Mouse (Mus musculus): Measurements from ENCODE around the gene 1700056E22Rik. TPM values are rescaled to one million over a fixed set of nuclear protein-coding genes. Genes with fewer than 3 reads are reported as not detected.

1700056E22Rik gene
- polyA plus RNA-seq, 1 experiment from 2014 or later, result 2.0 TPM

DNA sequence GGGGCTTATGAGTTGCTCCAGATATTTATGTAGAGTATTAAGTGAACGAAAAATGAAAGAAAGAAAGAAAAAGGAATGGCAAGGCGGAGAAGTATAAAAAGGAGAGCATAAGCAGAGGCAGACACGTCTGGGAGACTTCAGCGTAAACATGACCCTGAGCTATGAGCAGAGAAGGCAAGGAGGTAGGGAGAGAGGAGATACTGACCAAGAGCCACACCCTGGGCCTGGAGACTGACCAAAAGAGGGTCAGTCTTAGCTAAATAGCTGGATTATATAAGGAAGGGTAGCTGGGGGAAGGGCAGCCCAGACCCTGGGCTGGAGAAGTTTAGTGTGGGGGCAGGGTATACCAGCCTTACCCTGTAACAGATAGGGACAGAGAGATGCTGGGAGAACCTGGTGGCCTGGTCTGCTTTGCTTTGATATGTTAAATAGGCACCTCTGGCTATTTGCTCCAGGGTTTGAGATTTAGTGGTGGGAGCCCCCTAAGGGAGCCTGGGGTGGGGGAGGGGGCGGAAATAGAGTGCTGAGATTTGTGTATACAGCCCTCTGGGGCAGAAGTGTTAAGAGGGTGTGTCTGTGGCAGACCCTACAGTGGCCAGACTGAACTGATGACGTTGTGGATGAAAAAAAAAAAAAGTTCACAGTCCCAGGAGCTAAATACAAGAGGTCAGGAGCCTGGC lies 14.9 kb downstream of the 1700056E22Rik start:
- 49% methylated on average over 6 of the region's 6 CpGs for WGBS
- no peaks in the 10 kb centered on the region for H3K36me3 ChIP-seq (ENCODE audit: control insufficient read depth, insufficient read depth, low read length)
- H3K4me1 ChIP-seq (ENCODE audit: control insufficient read depth, insufficient read depth, low read length), result no peaks in the 10 kb centered on the region
- no peak overlapping the region for H3K9ac ChIP-seq (ENCODE audit: low read depth, low read length)
- no peaks in the 10 kb centered on the region for H3K27me3 ChIP-seq (ENCODE audit: control insufficient read depth, insufficient read depth, low read length)
- H3K4me2 ChIP-seq (replicated peaks; ENCODE audit: low read depth, low read length), result no peak overlapping the region
- H3K27ac ChIP-seq (ENCODE audit: low read depth, low read length), result no peak overlapping the region
- no peak overlapping the region for H3K4me3 ChIP-seq (ENCODE audit: low read length)
- H3K9me3 ChIP-seq (ENCODE audit: control insufficient read depth, low read length), result no peaks in the 10 kb centered on the region
- no peak; the same call in 1 of the 2 replicates for ATAC-seq (ENCODE audit: low FRiP score, low TSS enrichment)

DNA sequence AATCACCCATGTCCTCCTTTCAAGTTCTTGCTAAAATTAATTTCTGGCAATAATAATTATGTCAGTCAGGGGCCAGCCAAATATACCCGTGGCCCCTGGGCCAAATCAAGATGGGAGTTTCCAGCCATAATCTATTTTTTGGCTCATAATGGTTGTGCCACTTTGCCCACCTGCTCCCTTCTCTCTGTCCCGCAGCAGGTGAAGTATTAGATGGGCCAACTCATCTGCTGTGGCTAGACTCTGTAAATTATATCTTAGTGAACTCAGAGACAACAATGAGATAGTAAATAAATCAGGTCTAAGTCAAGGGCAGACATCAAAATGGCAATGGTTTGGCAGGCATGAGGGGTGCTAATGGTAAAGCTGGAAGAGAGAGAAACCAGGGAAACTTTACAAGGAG lies 16.5 kb downstream of the 1700056E22Rik start:
- no peaks in the 10 kb centered on the region for H3K27me3 ChIP-seq (ENCODE audit: control insufficient read depth, insufficient read depth, low read length)
- H3K4me2 ChIP-seq (replicated peaks; ENCODE audit: low read depth, low read length), result no peak overlapping the region
- WGBS, result 79% methylated on average over 2 of the region's 2 CpGs
- no peaks in the 10 kb centered on the region for H3K9me3 ChIP-seq (ENCODE audit: control insufficient read depth, low read length)
- H3K36me3 ChIP-seq (ENCODE audit: control insufficient read depth, insufficient read depth, low read length), result no peaks in the 10 kb centered on the region
- no peak overlapping the region for H3K27ac ChIP-seq (ENCODE audit: low read depth, low read length)
- no peaks in the 10 kb centered on the region for H3K4me1 ChIP-seq (ENCODE audit: control insufficient read depth, insufficient read depth, low read length)
- H3K9ac ChIP-seq (ENCODE audit: low read depth, low read length), result no peak overlapping the region
- H3K4me3 ChIP-seq (ENCODE audit: low read length), result no peak overlapping the region
- ATAC-seq (ENCODE audit: low FRiP score, low TSS enrichment), result no peak

DNA sequence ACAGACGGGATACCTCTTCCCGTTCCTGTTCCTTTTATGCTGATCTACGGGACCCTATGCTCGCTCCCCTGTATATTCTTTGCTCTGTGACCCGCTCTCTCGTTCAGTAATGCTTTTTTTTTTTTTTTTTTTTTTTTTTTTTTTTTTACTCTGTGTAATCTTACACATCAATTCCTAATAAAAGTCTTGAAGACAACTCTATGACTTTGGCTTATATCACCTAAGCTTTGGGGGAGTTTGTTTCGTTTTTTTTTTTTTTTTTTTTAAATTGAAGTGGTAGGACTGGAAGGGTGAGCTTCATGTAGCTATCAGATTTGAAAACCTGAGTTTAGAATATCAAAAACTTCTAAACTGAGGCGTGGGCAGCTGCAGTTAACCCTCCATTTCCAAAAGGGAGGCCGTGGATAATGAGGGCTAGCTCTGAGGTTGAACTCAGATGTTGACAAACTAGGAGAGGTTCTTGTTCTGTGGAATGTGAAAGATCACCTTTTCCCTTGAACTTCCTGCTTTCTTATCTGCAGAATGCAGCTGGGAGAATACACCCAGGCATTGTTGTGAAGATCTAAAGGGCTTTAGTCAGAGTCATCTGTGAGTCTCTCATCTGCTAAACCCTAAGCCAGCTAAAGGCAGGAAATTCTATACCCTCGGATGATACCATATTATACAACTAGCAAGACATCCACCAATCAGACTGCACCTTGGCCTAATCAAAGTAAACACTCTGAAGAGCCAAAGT lies 17.9 kb downstream of the 1700056E22Rik start:
- Histone ChIP-seq H3K9ac (ENCODE audit: low read depth, low read length) (no peak overlapping the region), H3K4me3 (ENCODE audit: low read length) (no peak overlapping the region), H3K4me2 (replicated peaks; ENCODE audit: low read depth, low read length) (no peak overlapping the region), H3K9me3 (ENCODE audit: control insufficient read depth, low read length) (no peaks in the 10 kb centered on the region), H3K4me1 (ENCODE audit: control insufficient read depth, insufficient read depth, low read length) (no peaks in the 10 kb centered on the region), H3K36me3 (ENCODE audit: control insufficient read depth, insufficient read depth, low read length) (no peaks in the 10 kb centered on the region), H3K27ac (ENCODE audit: low read depth, low read length) (no peak overlapping the region), H3K27me3 (ENCODE audit: control insufficient read depth, insufficient read depth, low read length) (no peaks in the 10 kb centered on the region)
- 73% methylated on average over 10 of the region's 10 CpGs for WGBS
- no peak for ATAC-seq (ENCODE audit: low FRiP score, low TSS enrichment)

DNA sequence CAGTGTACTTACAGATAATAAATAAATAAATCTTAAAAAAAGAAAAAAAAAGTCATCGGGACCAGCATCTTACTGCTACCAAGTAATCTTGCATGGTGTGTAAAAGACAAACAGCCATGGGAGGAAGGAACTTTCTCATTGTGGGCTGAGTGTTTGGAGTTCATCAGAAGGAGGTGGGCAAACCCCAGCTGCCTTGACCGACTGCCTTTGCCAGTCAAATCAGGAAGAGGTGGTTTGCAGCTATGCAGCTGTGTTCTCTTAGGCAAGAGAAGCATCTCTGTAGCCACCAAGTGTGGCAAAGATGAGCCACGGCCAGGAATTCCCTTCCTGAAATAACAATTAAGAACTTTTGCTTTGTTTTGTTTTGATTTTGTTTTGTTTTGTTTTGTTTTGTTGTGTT lies 20.0 kb downstream of the 1700056E22Rik start:
- H3K27me3 ChIP-seq (ENCODE audit: control insufficient read depth, insufficient read depth, low read length), result no peaks in the 10 kb centered on the region
- no peaks in the 10 kb centered on the region for H3K36me3 ChIP-seq (ENCODE audit: control insufficient read depth, insufficient read depth, low read length)
- H3K4me3 ChIP-seq (ENCODE audit: low read length), result no peak overlapping the region
- H3K9me3 ChIP-seq (ENCODE audit: control insufficient read depth, low read length), result no peaks in the 10 kb centered on the region
- H3K27ac ChIP-seq (ENCODE audit: low read depth, low read length), result no peak overlapping the region
- H3K4me2 ChIP-seq (replicated peaks; ENCODE audit: low read depth, low read length), result no peak overlapping the region
- no peak for ATAC-seq (ENCODE audit: low FRiP score, low TSS enrichment)
- H3K4me1 ChIP-seq (ENCODE audit: control insufficient read depth, insufficient read depth, low read length), result no peaks in the 10 kb centered on the region
- no peak overlapping the region for H3K9ac ChIP-seq (ENCODE audit: low read depth, low read length)
- WGBS, result 77% methylated on average over 3 of the region's 3 CpGs

DNA sequence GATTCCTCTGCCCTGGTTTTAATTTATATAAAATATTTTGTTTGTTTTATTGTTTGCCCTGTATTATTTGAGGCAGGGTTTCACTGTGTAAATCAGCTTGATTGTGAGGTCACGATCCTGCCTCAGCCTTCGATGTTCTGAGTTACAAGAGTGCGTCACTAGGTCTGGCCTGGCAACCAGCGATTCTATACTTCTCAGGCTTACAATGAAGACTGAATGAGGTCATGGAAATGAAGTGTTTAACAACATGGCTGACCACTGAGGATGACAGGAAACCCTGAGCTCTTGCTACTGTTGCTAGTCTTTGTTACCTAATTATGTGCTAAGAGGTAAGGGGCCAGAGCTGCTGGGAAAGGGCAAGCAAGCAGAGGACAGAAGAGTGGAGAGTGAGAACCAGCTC lies 21.0 kb downstream of the 1700056E22Rik start, which contains the start of gene Dusp10:
Gene Dusp10 (plus strand): TSS at position 197 of the 400 bp plus-strand sequence.
- no peaks in the 10 kb centered on the region for H3K27me3 ChIP-seq (ENCODE audit: control insufficient read depth, insufficient read depth, low read length)
- H3K4me3 ChIP-seq (ENCODE audit: low read length), result no peak within 1 kb of the TSS
- H3K4me1 ChIP-seq (ENCODE audit: control insufficient read depth, insufficient read depth, low read length), result no peaks in the 10 kb centered on the region
- H3K36me3 ChIP-seq (ENCODE audit: control insufficient read depth, insufficient read depth, low read length), result no peaks in the 10 kb centered on the region
- H3K9ac ChIP-seq (ENCODE audit: low read depth, low read length), result no peak within 1 kb of the TSS
- H3K27ac ChIP-seq (ENCODE audit: low read depth, low read length), result no peak within 1 kb of the TSS
- WGBS, result 83% methylated on average over 4 of the region's 4 CpGs
- ATAC-seq (ENCODE audit: low FRiP score, low TSS enrichment), result no peak
- no peaks in the 10 kb centered on the region for H3K9me3 ChIP-seq (ENCODE audit: control insufficient read depth, low read length)
- no peak within 1 kb of the TSS for H3K4me2 ChIP-seq (replicated peaks; ENCODE audit: low read depth, low read length)

DNA sequence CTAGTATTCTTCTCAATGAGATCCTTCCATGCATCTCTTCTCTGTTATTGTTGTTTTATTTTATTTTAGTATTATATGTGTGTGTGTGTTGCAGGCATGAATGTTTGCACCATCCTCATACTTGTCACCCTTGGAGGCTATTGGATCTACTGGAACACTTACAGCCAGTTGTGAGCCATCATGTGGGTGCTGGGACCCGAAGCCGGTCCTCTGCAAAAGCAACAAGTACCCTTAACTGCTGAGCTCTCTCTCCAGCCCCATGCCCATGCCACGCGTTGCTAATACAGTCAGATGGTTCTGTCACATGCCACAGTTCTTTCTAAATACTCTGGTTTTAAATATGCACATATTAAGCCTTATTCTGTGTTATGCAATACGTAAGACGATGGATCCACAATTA lies 22.8 kb downstream of the 1700056E22Rik start:
- H3K9ac ChIP-seq (ENCODE audit: low read depth, low read length), result no peak overlapping the region
- no peak overlapping the region for H3K27ac ChIP-seq (ENCODE audit: low read depth, low read length)
- ATAC-seq (ENCODE audit: low FRiP score, low TSS enrichment), result no peak
- H3K9me3 ChIP-seq (ENCODE audit: control insufficient read depth, low read length), result no peaks in the 10 kb centered on the region
- H3K36me3 ChIP-seq (ENCODE audit: control insufficient read depth, insufficient read depth, low read length), result no peaks in the 10 kb centered on the region
- H3K27me3 ChIP-seq (ENCODE audit: control insufficient read depth, insufficient read depth, low read length), result no peaks in the 10 kb centered on the region
- no peak overlapping the region for H3K4me2 ChIP-seq (replicated peaks; ENCODE audit: low read depth, low read length)
- WGBS, result 95% methylated on average over 6 of the region's 6 CpGs
- H3K4me3 ChIP-seq (ENCODE audit: low read length), result no peak overlapping the region
- H3K4me1 ChIP-seq (ENCODE audit: control insufficient read depth, insufficient read depth, low read length), result no peaks in the 10 kb centered on the region

DNA sequence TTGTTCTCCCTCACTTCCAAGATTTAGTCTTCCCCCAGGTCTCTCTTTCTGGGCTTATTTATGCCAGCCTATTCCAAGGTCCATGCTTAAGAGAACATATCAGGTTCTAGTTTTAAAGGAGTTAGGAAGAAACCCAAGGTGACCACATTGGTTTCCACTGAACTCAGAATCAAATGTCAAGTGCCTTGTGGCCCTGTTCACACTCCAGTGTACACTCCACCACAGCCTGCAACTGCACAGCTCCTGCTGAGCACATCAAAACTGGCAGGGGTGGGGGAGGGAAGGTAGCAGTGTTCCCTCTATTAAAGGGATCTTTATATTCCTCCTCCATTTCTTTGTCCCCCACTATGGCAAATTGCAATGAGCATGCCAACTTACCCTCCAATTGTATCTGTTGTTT lies 28.0 kb downstream of the 1700056E22Rik start:
- no peaks in the 10 kb centered on the region for H3K27me3 ChIP-seq (ENCODE audit: control insufficient read depth, insufficient read depth, low read length)
- H3K4me1 ChIP-seq (ENCODE audit: control insufficient read depth, insufficient read depth, low read length), result no peaks in the 10 kb centered on the region
- no peaks in the 10 kb centered on the region for H3K36me3 ChIP-seq (ENCODE audit: control insufficient read depth, insufficient read depth, low read length)
- no peak overlapping the region for H3K4me2 ChIP-seq (replicated peaks; ENCODE audit: low read depth, low read length)
- no peaks in the 10 kb centered on the region for H3K9me3 ChIP-seq (ENCODE audit: control insufficient read depth, low read length)
- ATAC-seq (ENCODE audit: low FRiP score, low TSS enrichment), result no peak
- no peak overlapping the region for H3K27ac ChIP-seq (ENCODE audit: low read depth, low read length)
- H3K4me3 ChIP-seq (ENCODE audit: low read length), result no peak overlapping the region
- no peak overlapping the region for H3K9ac ChIP-seq (ENCODE audit: low read depth, low read length)

DNA sequence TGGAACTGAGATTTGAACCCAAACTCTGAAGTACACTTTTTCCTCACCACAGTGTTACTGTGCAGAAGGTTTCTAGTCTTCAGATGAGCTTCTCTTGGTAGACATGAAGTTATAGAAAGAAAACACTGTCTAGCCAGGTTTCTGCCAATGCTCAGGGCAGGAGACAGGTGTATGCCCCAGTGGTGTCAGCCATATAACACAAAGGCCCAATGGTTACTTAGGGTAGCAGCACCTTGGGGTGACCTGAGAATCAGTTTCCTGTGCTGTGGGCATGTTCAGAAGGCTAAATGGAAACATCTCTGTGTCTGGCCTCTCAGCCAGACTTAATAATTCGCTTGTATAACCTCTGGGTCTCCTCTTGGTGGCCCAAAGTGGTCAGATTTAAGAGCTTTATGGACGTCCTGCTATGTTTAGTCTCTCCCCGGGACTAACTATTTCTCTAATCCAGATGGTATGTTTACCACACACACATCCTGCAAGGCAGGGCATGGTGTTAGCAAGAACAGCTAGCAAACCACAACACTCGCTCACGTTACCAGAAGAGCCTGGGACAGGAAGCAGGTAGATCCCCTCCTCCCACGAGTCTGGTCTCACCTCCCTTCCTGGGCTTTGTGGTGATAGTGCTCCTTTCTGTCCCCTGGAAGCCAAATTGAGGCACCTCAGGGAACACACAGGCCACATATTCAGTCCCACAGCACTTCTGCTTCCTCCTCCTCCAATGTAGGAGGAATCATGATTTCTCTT lies 28.6 kb downstream of the 1700056E22Rik start:
- H3K27me3 ChIP-seq (ENCODE audit: control insufficient read depth, insufficient read depth, low read length), result no peaks in the 10 kb centered on the region
- H3K4me1 ChIP-seq (ENCODE audit: control insufficient read depth, insufficient read depth, low read length), result no peaks in the 10 kb centered on the region
- 61% methylated on average over 6 of the region's 6 CpGs for WGBS
- H3K9ac ChIP-seq (ENCODE audit: low read depth, low read length), result no peak overlapping the region
- no peaks in the 10 kb centered on the region for H3K9me3 ChIP-seq (ENCODE audit: control insufficient read depth, low read length)
- H3K36me3 ChIP-seq (ENCODE audit: control insufficient read depth, insufficient read depth, low read length), result no peaks in the 10 kb centered on the region
- no peak overlapping the region for H3K4me2 ChIP-seq (replicated peaks; ENCODE audit: low read depth, low read length)
- H3K4me3 ChIP-seq (ENCODE audit: low read length), result no peak overlapping the region
- H3K27ac ChIP-seq (ENCODE audit: low read depth, low read length), result no peak overlapping the region
- no peak for ATAC-seq (ENCODE audit: low FRiP score, low TSS enrichment)

DNA sequence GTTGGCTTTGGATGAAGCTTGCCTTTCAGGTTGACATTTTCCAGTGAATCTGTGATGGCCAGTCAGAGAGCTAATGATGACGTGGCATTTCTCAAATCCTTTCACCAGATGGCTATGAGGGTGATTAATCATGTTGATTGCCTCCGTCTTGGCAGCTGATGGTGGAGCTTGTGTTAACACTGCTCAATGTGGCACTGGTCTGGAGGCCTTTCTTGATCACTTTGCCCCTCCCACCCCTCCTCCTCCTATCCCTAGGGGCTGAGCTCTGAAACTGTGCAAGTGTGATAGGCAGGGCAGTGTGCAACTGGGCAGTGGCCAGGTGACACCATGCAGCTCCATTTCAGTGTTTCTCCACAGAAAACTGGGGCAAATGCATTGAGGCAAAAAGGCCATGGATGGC lies 29.8 kb downstream of the 1700056E22Rik start:
- Histone ChIP-seq H3K9me3 (ENCODE audit: control insufficient read depth, low read length) (no peaks in the 10 kb centered on the region), H3K36me3 (ENCODE audit: control insufficient read depth, insufficient read depth, low read length) (no peaks in the 10 kb centered on the region), H3K9ac (ENCODE audit: low read depth, low read length) (no peak overlapping the region), H3K4me1 (ENCODE audit: control insufficient read depth, insufficient read depth, low read length) (no peaks in the 10 kb centered on the region), H3K27ac (ENCODE audit: low read depth, low read length) (no peak overlapping the region), H3K4me2 (replicated peaks; ENCODE audit: low read depth, low read length) (no peak overlapping the region), H3K27me3 (ENCODE audit: control insufficient read depth, insufficient read depth, low read length) (no peaks in the 10 kb centered on the region), H3K4me3 (ENCODE audit: low read length) (no peak overlapping the region)
- ATAC-seq (ENCODE audit: low FRiP score, low TSS enrichment), result no peak
- WGBS, result 14% methylated on average over 2 of the region's 2 CpGs
